Mouse (Mus musculus) E14TG2a.4 (cell line): ENCODE measurements at regions not wholly inside any gene's neighbourhood (a gene's known extent, or its start where the extent isn't known, plus 50 kb on each side); places are given as distances from the start of the nearest gene placed in this dataset.

Experiments
- CTCF ChIP-seq: conservative IDR thresholded peaks from 2 replicates; pipeline ENCODE4 v1.5.1; 2014; ENCODE audit warnings: low read length
- NANOG ChIP-seq: IDR thresholded peaks from 2 replicates; pipeline ENCODE4 v1.6.1; 2014; ENCODE audit warnings: borderline replicate concordance, low read length, mixed read lengths
- POU5F1 ChIP-seq: IDR thresholded peaks from 2 replicates; pipeline ENCODE4 v1.6.1; 2014; ENCODE audit warnings: low read length, borderline replicate concordance

DNA sequence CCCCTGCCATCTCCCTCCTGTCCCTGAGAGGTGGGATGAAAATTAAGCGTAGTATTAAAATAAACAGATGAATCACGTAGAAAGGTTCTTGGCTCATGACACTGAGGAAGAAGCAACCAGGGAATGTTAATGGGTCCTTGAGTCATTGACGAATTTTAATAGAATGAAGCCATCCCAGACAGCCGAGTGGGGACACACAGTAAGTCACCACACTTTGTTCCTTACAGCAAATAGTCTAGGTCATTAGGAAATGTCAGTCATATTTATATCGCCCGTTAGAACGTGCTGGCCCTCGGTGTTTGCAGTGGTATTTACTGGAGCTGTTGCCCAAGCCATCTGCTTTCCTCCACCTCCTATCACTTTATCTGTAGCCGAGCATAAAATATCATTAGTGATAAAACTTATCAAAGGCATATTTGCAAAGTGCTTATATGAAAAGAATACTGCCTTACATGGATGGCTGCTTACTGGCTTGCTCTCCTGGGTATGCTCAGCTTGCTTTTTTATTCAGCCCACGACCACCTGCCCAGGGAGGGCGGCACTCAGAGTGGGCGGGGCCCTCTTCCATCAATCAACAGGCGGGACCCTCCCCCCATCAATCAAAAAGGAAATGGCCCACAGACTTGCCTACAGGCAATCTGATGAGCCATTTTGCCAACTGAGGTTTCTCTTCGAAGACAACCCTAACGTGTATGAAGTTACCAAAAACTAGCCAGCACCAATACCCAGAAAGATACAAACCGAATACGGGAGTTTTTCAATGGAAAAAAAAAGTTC, 110.5 kb upstream of the Rap1b start:
- no peak for TF ChIP-seq CTCF
- TF ChIP-seq POU5F1: no peak
- peak; percentile 21; the same call in 1 of the 2 replicates for TF ChIP-seq NANOG
